Mouse (Mus musculus): ENCODE measurements at regions not wholly inside any gene's neighbourhood (a gene's known extent, or its start where the extent isn't known, plus 50 kb on each side); places are given as distances from the start of the nearest gene placed in this dataset.
A peak's percentile ranks its signal among the peaks of the same experiment; 100 is the strongest.

DNA sequence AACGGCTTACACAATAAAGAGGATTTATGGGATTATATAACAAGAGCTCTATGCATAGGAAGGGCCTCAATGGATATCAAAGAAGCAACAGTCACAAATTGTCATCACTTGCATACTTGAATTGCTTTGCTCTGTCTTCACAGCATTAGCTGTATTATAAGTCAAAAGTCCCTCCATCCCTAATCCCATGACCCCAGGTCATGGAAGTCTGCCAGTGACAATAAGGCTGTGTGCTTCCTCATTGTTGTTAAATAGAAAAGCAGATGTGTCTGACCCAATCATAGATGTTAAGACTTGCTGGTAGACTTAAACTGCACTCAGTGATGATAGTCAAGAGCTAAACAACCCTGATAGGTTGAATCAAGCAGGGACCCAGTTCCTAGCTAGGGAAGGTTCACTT is 683.9 kb upstream of the Sox9 start:
- H3K9me3 ChIP-seq (replicated peaks; ENCODE audit: insufficient read depth, low read length): no peaks in the 10 kb centered on the region
- H3K79me2 ChIP-seq (ENCODE audit: control insufficient read depth, insufficient read depth, low read length, poor library complexity): no peaks in the 10 kb centered on the region
- no peaks in the 10 kb centered on the region for H3K4me1 ChIP-seq (ENCODE audit: control insufficient read depth in 1 of 2, insufficient read depth in 2 of 2, low read length in 2 of 2)
- H3K27ac ChIP-seq (ENCODE audit: control insufficient read depth, low read depth, low read length): no peak overlapping the region
- H3K27me3 ChIP-seq (ENCODE audit: control insufficient read depth in 1 of 2, insufficient read depth in 2 of 2, low read length in 2 of 2): no peaks in the 10 kb centered on the region
- DNase-seq (ENCODE audit: low read depth, low spot score): no peak
- no peak overlapping the region for H3K9ac ChIP-seq (ENCODE audit: control insufficient read depth, low read depth, low read length, poor library complexity, severe bottlenecking)
- TF ChIP-seq MYC (IDR thresholded peaks at IDR 0.05; ENCODE audit: low read depth, low read length) (no peak), ZKSCAN1 (IDR thresholded peaks at IDR 0.05; ENCODE audit: low read depth, low read length) (no peak), MYB (IDR thresholded peaks at IDR 0.05; ENCODE audit: low read depth, low read length) (no peak), BHLHE40 (IDR thresholded peaks at IDR 0.05; ENCODE audit: borderline replicate concordance, low read depth, low read length) (no peak), POLR2A (IDR thresholded peaks at IDR 0.05; ENCODE audit: control insufficient read depth in 1 of 2, insufficient read depth in 1 of 2, low read depth in 1 of 2, low read length in 2 of 2, poor library complexity in 1 of 2) (no peak), ETS1 (IDR thresholded peaks at IDR 0.05; ENCODE audit: low read depth, low read length) (no peak), MAFK (IDR thresholded peaks at IDR 0.05; ENCODE audit: borderline replicate concordance, low read depth, low read length) (no peak), USF2 (IDR thresholded peaks at IDR 0.05; ENCODE audit: borderline replicate concordance in 1 of 2, insufficient read depth in 1 of 2, low read depth in 1 of 2, low read length in 2 of 2) (no peak), GATA1 (IDR thresholded peaks at IDR 0.05; ENCODE audit: low read depth, low read length) (no peak), ZC3H11A (IDR thresholded peaks at IDR 0.05; ENCODE audit: low read depth, low read length) (no peak), E2F4 (IDR thresholded peaks at IDR 0.05; ENCODE audit: borderline replicate concordance, low read depth, low read length) (no peak), EP300 (IDR thresholded peaks at IDR 0.05; ENCODE audit: low read depth in 1 of 2, low read length in 2 of 2) (no peak), ZNF384 (IDR thresholded peaks at IDR 0.05; ENCODE audit: low read depth, low read length) (no peak), CHD2 (IDR thresholded peaks at IDR 0.05; ENCODE audit: low read length) (no peak), JUND (IDR thresholded peaks at IDR 0.05; ENCODE audit: low read depth, low read length) (no peak), GABPA (IDR thresholded peaks at IDR 0.05; ENCODE audit: low read depth, low read length) (no peak)
- no peak overlapping the region for H3K4me3 ChIP-seq (ENCODE audit: control insufficient read depth in 1 of 2, insufficient read depth in 1 of 2, low read depth in 2 of 2, low read length in 2 of 2)
- H3K36me3 ChIP-seq (ENCODE audit: control insufficient read depth in 1 of 2, insufficient read depth in 2 of 2, low read length in 2 of 2): no peaks in the 10 kb centered on the region

DNA sequence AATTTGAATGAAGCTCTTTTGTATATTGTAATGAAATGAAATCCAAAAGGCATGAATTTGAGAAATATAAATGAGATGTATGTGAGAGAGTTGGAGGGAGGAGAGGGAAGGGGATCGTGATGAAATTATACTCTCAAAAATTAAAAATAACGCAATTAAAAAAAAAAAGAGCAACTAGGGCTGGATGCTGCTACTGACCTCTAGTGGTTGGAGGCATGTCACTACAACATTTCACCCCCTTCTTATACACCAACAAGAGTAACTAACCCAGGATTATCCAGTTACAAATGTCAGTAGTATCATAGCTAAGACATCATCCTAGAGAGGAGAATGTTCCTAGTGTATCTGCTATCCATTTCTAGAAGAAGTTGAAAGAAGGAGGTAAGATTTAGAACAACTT is 678.8 kb upstream of the Sox9 start:
- H3K4me3 ChIP-seq (ENCODE audit: control insufficient read depth in 1 of 2, insufficient read depth in 1 of 2, low read depth in 2 of 2, low read length in 2 of 2): no peak overlapping the region
- H3K9ac ChIP-seq (ENCODE audit: control insufficient read depth, low read depth, low read length, poor library complexity, severe bottlenecking): no peak overlapping the region
- no peaks in the 10 kb centered on the region for H3K4me1 ChIP-seq (ENCODE audit: control insufficient read depth in 1 of 2, insufficient read depth in 2 of 2, low read length in 2 of 2)
- no peak overlapping the region for H3K27ac ChIP-seq (ENCODE audit: control insufficient read depth, low read depth, low read length)
- H3K79me2 ChIP-seq (ENCODE audit: control insufficient read depth, insufficient read depth, low read length, poor library complexity): no peaks in the 10 kb centered on the region
- no peaks in the 10 kb centered on the region for H3K27me3 ChIP-seq (ENCODE audit: control insufficient read depth in 1 of 2, insufficient read depth in 2 of 2, low read length in 2 of 2)
- H3K36me3 ChIP-seq (ENCODE audit: control insufficient read depth in 1 of 2, insufficient read depth in 2 of 2, low read length in 2 of 2): no peaks in the 10 kb centered on the region
- H3K9me3 ChIP-seq (replicated peaks; ENCODE audit: insufficient read depth, low read length): no peaks in the 10 kb centered on the region
- peak; percentile 69 for DNase-seq (ENCODE audit: low read depth, low spot score)
- TF ChIP-seq UBTF (IDR thresholded peaks at IDR 0.05; ENCODE audit: borderline replicate concordance, insufficient read depth, low read depth, low read length) (no peak), SIN3A (IDR thresholded peaks at IDR 0.05; ENCODE audit: low read length) (no peak), USF1 (IDR thresholded peaks at IDR 0.05; ENCODE audit: low read depth, low read length) (no peak), HCFC1 (IDR thresholded peaks at IDR 0.05; ENCODE audit: low read depth, low read length) (no peak), GATA1 (IDR thresholded peaks at IDR 0.05; ENCODE audit: low read depth, low read length) (no peak), MAZ (IDR thresholded peaks at IDR 0.05; ENCODE audit: low read depth, low read length) (no peak), ZNF384 (IDR thresholded peaks at IDR 0.05; ENCODE audit: low read depth, low read length) (peak; percentile 96), TAL1 (IDR thresholded peaks at IDR 0.05; ENCODE audit: low read length) (no peak), BHLHE40 (IDR thresholded peaks at IDR 0.05; ENCODE audit: borderline replicate concordance, low read depth, low read length) (no peak), POLR2AphosphoS2 (IDR thresholded peaks at IDR 0.05; ENCODE audit: low read length) (no peak), SMC3 (IDR thresholded peaks at IDR 0.05; ENCODE audit: low read depth, low read length) (peak; percentile 92), POLR2A (IDR thresholded peaks at IDR 0.05; ENCODE audit: control insufficient read depth in 1 of 2, insufficient read depth in 1 of 2, low read depth in 1 of 2, low read length in 2 of 2, poor library complexity in 1 of 2) (no peak), ZC3H11A (IDR thresholded peaks at IDR 0.05; ENCODE audit: low read depth, low read length) (peak; percentile 83), MXI1 (IDR thresholded peaks at IDR 0.05; ENCODE audit: low read depth, low read length) (no peak), CHD2 (IDR thresholded peaks at IDR 0.05; ENCODE audit: low read length) (no peak), MYB (IDR thresholded peaks at IDR 0.05; ENCODE audit: low read depth, low read length) (no peak), ELF1 (IDR thresholded peaks at IDR 0.05; ENCODE audit: low read depth, low read length) (no peak), KAT2A (conservative IDR thresholded peaks at IDR 0.05; ENCODE audit: low read depth, low read length) (no peak), TCF12 (IDR thresholded peaks at IDR 0.05; ENCODE audit: low read depth, low read length) (no peak), EP300 (IDR thresholded peaks at IDR 0.05; ENCODE audit: low read depth in 1 of 2, low read length in 2 of 2) (no peak), NELFE (IDR thresholded peaks at IDR 0.05; ENCODE audit: low read depth, low read length) (no peak), ZMIZ1 (IDR thresholded peaks at IDR 0.05; ENCODE audit: low read depth, low read length) (no peak), RCOR1 (IDR thresholded peaks at IDR 0.05; ENCODE audit: low read depth, low read length) (no peak), POLR2AphosphoS5 (IDR thresholded peaks at IDR 0.05; ENCODE audit: borderline replicate concordance, low read depth, low read length) (no peak)
